Mouse (Mus musculus) forebrain, embryonic 16.5 days (tissue): ENCODE data around the gene Myo18b. TPM values are rescaled to one million over a fixed set of nuclear protein-coding genes. Genes with fewer than 3 reads are reported as not detected.

Experiments used
- ATAC-seq: fragments of 200-750 bp; cut with Nextera tagmentation; 2 replicates; pipeline ENCODE4 v1.8.0; 2017; ENCODE audit warnings: mild to moderate bottlenecking, moderate library complexity
- H3K27ac ChIP-seq: fragments of 300-500 bp; sonication (generic); 2 replicates; pipeline ENCODE4 v1.5.1; 2014; ENCODE audit warnings: low read length, control low read depth
- H3K27me3 ChIP-seq: fragments of 300-500 bp; sonication (generic); replicated peaks from 2 replicates; pipeline ENCODE4 v1.6.1; 2014; ENCODE audit warnings: low read length; ENCODE audit not compliant: control insufficient read depth, insufficient read depth
- H3K36me3 ChIP-seq: fragments of 300-500 bp; sonication (generic); 2 replicates; pipeline ENCODE4 v1.6.1; 2014; ENCODE audit not compliant: control insufficient read depth, insufficient read depth
- H3K4me1 ChIP-seq: fragments of 300-500 bp; sonication (generic); replicated peaks from 2 replicates; pipeline ENCODE4 v1.6.1; 2014; ENCODE audit warnings: low read length; ENCODE audit not compliant: control insufficient read depth, insufficient read depth
- H3K4me2 ChIP-seq: fragments of 300-500 bp; sonication (generic); 2 replicates; pipeline ENCODE4 v1.6.1; 2014; ENCODE audit warnings: mild to moderate bottlenecking, low read length, control low read depth
- H3K4me3 ChIP-seq: fragments of 300-500 bp; sonication (generic); replicated peaks from 2 replicates; pipeline ENCODE4 v1.5.1; 2014; ENCODE audit warnings: mild to moderate bottlenecking, low read length, control low read depth
- H3K9ac ChIP-seq: fragments of 300-500 bp; sonication (generic); replicated peaks from 2 replicates; pipeline ENCODE4 v1.6.1; 2014; ENCODE audit warnings: low read depth, low read length, control low read depth
- H3K9me3 ChIP-seq: fragments of 300-500 bp; sonication (generic); 2 replicates; pipeline ENCODE4 v1.6.1; 2016; ENCODE audit warnings: low read length; ENCODE audit not compliant: control insufficient read depth
- WGBS: fragments of 180-500 bp; shearing (Covaris S2); extraction: QIAGEN DNeasy Blood & Tissue Kit; methylation state at CpG from one replicate; pipeline ENCODE4 v1.1.7; 2014; 5-methylcytosine and 5-hydroxymethylcytosine counted together
- polyA plus RNA-seq: library from polyadenylated mRNA; unstranded; fragments of >200 nt; fragmentation: Nextera tagmentation; extraction: Ambion mirVana; gene quantifications from 2 replicates; pipeline ENCODE4 v1.2.1, GENCODE M21; 2015

The Myo18b gene
- polyA plus RNA-seq, 1 experiment from 2014 or later = 1.1 TPM

DNA sequence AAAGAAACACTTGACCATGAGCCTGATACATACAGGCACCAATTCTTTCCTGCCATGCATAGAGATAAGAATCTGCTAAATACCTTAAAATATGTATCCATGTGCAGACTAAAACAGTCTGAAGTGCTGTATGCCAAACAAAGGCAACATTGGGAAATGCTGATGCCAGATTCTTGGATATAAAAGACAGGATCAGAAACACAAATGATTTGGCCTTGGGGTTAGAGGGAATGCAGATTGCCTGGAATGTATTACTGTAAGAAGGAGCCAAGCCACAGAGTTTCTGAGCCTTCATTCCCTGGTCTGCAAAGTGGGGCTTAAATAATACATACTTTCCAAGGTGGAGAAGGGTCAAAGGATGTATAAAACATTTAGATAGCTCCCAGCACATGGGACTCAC lies 61.3 kb downstream of the Myo18b start:
- Histone ChIP-seq H3K4me1 (peaks cover 4% of the 10 kb centered on the region), H3K9me3 (no peaks in the 10 kb centered on the region), H3K9ac (no peak overlapping the region), H3K36me3 (no peaks in the 10 kb centered on the region), H3K27ac (peak overlapping the region; percentile 21; the same call in 1 of the 2 replicates), H3K4me3 (no peak overlapping the region), H3K4me2 (no peak overlapping the region), H3K27me3 (no peaks in the 10 kb centered on the region)
- ATAC-seq = no peak

DNA sequence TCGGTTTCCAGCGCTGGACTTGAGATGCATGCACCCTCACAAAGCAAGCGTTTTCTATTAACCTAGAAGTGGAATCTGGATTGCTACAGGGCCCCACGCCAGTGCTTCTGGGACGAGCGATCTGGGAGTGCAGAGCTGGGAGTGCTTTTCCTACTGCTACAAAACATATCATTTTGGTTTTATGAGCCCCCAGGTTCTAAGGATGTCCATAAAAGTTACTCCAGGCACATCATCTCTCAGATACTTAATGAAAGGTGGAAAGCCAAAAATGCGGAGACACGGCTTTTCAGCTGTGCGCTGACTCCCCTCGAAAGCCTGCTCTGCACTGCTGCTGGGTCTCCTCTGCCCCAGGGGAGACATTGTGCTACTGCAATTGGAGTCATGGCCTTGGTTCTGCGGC lies 62.3 kb downstream of the Myo18b start:
- H3K9me3 ChIP-seq = no peaks in the 10 kb centered on the region
- no peak overlapping the region for H3K4me3 ChIP-seq
- H3K4me1 ChIP-seq = peaks cover 4% of the 10 kb centered on the region
- H3K27me3 ChIP-seq = no peaks in the 10 kb centered on the region
- no peaks in the 10 kb centered on the region for H3K36me3 ChIP-seq
- H3K9ac ChIP-seq = peak overlapping the region; percentile 11; the same call in 1 of the 2 replicates
- H3K4me2 ChIP-seq = no peak overlapping the region
- H3K27ac ChIP-seq = peak overlapping the region; percentile 62
- ATAC-seq = no peak
- WGBS = 72% methylated on average over 11 of the region's 11 CpGs

DNA sequence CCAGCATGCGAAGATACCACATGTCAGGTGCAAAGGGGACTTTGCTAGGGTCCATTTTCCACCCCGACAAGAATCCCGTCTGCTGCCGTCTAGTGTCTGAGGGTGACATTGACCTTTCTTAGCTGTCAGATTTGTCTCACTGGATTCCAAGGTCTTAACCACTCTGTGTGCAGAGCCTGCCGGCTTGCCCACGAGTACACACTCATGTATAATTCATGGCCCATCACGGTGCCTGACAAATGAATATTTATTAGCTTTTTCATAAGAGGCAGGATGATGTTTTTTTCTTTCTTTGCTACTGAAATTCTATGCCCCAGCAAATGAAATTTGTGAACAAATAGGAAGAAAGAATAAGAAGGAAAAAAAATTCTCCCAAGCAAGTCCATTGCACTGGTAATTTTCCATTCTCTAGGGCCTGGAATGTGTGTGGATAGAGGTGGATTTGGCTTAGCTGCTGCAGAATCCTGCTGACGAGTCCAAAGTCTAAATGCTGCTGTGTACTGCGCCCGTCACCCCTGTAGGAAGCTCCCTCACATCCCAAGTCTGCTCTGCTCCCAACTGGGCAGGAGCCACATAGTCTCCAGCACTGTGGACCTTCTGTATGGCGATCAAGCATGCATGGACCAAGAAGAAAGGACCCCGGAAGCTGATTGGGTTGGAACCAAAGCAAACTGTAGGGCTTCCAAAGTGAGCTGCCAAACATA lies 70.9 kb downstream of the Myo18b start:
- Histone ChIP-seq H3K9ac (0 out of 2 replicates have a peak overlapping the region, but pooled peaks have one; percentile 29), H3K4me3 (no peak overlapping the region), H3K4me2 (peak overlapping the region; percentile 25; the same call in 1 of the 2 replicates), H3K27ac (peak overlapping the region; percentile 82), H3K27me3 (no peaks in the 10 kb centered on the region; the same call in 1 of the 2 replicates), H3K36me3 (no peaks in the 10 kb centered on the region), H3K9me3 (no peaks in the 10 kb centered on the region), H3K4me1 (peaks cover 17% of the 10 kb centered on the region)
- WGBS = 27% methylated on average over 12 of the region's 12 CpGs
- ATAC-seq = peak; percentile 89

DNA sequence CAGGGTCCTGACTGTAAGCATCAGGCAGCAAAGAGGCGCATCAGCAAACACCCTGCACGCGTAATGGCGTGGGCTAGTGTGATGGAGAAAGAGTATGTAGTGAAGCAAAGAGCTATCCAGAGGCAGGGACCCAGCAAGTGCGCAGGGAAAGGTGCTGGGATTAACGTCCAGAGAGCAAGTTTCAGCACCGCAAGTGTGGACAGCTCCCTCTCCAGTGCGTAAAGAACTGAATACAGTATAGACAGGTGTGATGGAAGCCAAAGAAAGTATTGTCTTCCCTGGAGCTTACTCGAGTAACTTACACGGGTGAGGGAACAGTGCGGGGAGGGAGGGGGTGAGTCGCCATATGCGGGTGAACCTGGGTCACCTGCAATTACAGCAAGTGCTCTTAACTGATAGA lies 71.8 kb downstream of the Myo18b start:
- Histone ChIP-seq H3K4me1 (peaks cover 20% of the 10 kb centered on the region), H3K9me3 (no peaks in the 10 kb centered on the region), H3K9ac (no peak overlapping the region), H3K36me3 (no peaks in the 10 kb centered on the region), H3K27me3 (no peaks in the 10 kb centered on the region; the same call in 1 of the 2 replicates), H3K4me2 (no peak overlapping the region), H3K27ac (no peak overlapping the region), H3K4me3 (no peak overlapping the region)
- 0 out of 2 replicates have a peak, but pooled peaks have one; percentile 6 for ATAC-seq
- 42% methylated on average over 13 of the region's 13 CpGs for WGBS

DNA sequence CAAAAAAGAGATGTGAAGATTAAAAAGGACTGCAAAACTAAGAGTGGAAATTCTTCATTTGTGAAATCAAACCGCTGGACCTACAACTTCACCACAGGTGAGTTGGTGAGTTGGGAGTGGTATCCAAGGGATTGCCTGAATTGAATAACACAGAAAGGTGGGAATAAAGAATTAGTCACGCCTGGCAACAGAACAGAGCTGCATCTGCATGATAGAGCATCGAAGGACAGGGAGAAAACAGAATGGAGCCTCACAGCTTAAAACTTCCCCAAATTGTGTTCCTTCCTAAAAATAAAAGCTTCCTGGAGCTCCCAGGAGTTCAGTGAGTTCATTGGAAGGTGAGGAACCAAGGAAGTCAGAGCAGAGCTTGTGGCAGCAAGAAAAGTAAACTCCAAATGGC lies 73.7 kb downstream of the Myo18b start:
- 73% methylated on average over 3 of the region's 3 CpGs for WGBS
- peaks cover 20% of the 10 kb centered on the region for H3K4me1 ChIP-seq
- no peak for ATAC-seq

DNA sequence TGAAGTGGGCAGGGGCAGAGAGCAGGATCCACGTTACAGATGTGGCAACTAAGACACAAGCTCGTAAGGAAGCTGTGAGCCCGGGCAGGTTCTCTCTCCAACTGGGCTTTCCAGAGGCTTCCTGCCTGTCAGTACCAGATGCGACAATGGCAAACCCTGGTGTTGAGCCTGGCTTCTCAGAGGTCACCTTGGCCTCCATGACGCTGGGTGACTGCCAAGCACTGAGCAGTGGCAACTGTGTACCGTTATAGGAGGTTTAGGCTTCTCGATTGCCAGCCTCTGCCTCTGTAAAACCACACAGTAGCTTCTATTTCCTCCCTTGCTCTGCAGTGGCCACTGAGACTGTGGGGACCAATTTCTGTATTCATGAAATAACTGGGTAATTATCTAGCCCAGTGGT lies 81.1 kb downstream of the Myo18b start:
- Histone ChIP-seq H3K4me2 (no peak overlapping the region), H3K9me3 (no peaks in the 10 kb centered on the region), H3K27me3 (no peaks in the 10 kb centered on the region; the same call in 1 of the 2 replicates), H3K9ac (no peak overlapping the region), H3K36me3 (no peaks in the 10 kb centered on the region), H3K4me3 (no peak overlapping the region), H3K4me1 (0 out of 2 replicates have a peak, but pooled peaks cover 1% of the 10 kb centered on the region), H3K27ac (no peak overlapping the region)
- WGBS = 77% methylated on average over 7 of the region's 7 CpGs
- ATAC-seq = no peak

More for the DNA sequence above, 73.7 kb downstream of the Myo18b start:
- Histone ChIP-seq H3K27ac (no peak overlapping the region), H3K4me3 (no peak overlapping the region), H3K9ac (no peak overlapping the region), H3K27me3 (no peaks in the 10 kb centered on the region; the same call in none of the 2 replicates), H3K9me3 (no peaks in the 10 kb centered on the region), H3K4me2 (no peak overlapping the region), H3K36me3 (no peaks in the 10 kb centered on the region)

DNA sequence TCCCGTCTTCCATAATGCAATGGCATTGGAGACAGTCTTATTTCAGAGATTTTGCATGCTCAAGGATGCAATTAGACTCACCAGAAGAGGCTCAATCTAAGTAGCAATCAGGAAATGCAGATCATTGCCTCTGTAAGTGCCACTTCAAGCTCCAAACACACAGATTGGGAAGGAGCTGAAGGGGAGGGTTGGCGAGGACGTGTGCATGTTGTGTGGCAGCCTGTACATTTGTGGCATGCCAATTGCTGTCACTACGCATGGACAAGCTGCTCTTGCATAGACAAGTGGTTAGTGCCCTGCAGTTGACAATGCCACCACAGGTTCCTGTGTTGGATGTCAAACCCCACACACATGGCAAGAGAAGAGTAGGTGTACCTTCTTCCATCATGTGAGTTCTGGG lies 88.5 kb downstream of the Myo18b start:
- H3K9ac ChIP-seq = no peak overlapping the region
- H3K9me3 ChIP-seq = no peaks in the 10 kb centered on the region
- no peaks in the 10 kb centered on the region for H3K27me3 ChIP-seq
- no peak for ATAC-seq
- 0 out of 2 replicates have a peak, but pooled peaks cover 2% of the 10 kb centered on the region for H3K4me1 ChIP-seq
- H3K27ac ChIP-seq = no peak overlapping the region
- no peaks in the 10 kb centered on the region for H3K36me3 ChIP-seq
- H3K4me3 ChIP-seq = no peak overlapping the region
- H3K4me2 ChIP-seq = no peak overlapping the region
- WGBS = 75% methylated on average over 4 of the region's 4 CpGs

DNA sequence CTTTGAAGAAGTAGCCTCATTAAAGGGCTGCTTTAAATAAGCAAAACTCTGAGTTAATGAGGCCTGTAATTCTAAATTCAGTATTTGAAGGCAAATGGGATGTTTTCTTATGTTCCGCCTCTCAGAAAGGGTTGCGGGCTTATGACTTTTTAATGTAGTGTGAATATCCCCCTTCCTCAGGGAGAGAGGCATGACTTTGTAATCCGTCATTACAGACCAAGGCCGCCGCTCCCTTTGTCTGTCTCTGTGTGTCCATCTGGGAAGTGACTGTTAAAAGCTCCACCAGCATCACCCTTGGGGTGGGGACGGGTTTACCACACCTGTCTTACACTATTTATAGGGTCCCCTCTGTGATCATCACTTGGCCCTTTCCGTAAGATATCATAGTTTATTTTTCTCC lies 100.1 kb downstream of the Myo18b start:
- Histone ChIP-seq H3K36me3 (no peaks in the 10 kb centered on the region), H3K4me3 (no peak overlapping the region), H3K27me3 (no peaks in the 10 kb centered on the region), H3K27ac (no peak overlapping the region), H3K9ac (no peak overlapping the region), H3K4me1 (no peaks in the 10 kb centered on the region), H3K4me2 (no peak overlapping the region), H3K9me3 (no peaks in the 10 kb centered on the region)
- WGBS = 49% methylated on average over 7 of the region's 7 CpGs
- ATAC-seq = no peak

DNA sequence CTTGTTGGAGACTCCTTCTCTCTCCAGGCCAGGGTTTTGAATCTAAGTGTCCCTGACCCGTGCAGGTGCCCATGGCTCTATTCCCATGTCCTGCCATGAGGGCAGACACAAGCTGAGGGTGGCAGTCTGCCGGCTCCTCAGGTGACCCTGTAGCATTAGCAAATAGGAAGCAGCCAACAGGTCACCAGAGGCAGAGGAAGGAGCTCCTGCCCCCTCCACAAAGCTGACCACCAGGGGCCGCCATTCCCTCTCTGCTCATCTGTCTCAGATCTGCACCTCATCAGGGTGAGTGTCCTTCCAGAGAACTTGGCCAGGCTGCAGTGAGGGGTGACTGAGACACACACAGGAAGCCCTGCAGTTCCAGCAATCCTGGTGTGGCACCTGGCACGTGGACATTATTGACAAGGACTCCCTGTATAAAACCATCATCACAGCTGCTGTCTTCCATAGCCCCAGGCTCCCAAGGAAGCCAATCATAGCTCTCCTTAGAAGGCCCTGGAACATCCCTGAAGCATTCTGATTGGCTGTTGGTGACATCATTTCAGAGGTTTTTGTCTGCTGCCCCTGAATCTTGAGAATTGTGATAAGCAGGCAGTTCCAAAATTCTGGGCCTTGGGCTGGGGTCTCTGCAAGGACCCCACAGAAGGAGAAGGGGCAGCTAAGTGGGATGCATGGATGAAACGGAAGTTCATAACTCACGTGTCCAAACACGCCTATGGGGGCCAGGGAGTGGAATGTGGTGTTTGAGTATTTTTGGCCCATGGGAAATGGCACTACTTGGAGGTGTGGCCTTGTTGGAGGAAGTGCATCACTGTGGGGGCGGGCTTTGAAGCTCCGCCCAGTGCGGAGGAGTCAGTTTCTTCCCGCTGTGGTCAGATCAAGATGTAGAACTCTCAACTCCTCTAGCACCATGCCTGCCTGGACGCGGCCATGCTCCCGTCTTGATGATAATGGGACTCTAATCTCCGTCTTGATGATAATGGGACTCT lies 104.1 kb downstream of the Myo18b start:
- H3K4me1 ChIP-seq = no peaks in the 10 kb centered on the region
- 81% methylated on average over 15 of the region's 15 CpGs for WGBS
- no peak overlapping the region for H3K4me2 ChIP-seq
- no peak overlapping the region for H3K27ac ChIP-seq
- no peak for ATAC-seq
- no peak overlapping the region for H3K9ac ChIP-seq
- no peaks in the 10 kb centered on the region; the same call in 1 of the 2 replicates for H3K27me3 ChIP-seq
- H3K4me3 ChIP-seq = no peak overlapping the region
- no peaks in the 10 kb centered on the region for H3K9me3 ChIP-seq
- H3K36me3 ChIP-seq = no peaks in the 10 kb centered on the region
